Mouse (Mus musculus) midbrain, embryonic 16.5 days (tissue): ENCODE results near the gene Vmn2r83. TPM values are rescaled to one million over a fixed set of nuclear protein-coding genes. Genes with fewer than 3 reads are reported as not detected.
"Not testable (repeated sequence)": the region's sequence is repeated elsewhere in the genome, so short reads cannot be mapped to it uniquely, and the experiment has no call there.

Source experiments
- ATAC-seq: fragments of 200-750 bp; cut with Nextera tagmentation; 2 replicates; pipeline ENCODE4 v1.8.0; 2017; ENCODE audit warnings: moderate TSS enrichment
- H3K27ac ChIP-seq: fragments of 300-500 bp; sonication (generic); 2 replicates; pipeline ENCODE4 v1.5.1; 2014; ENCODE audit warnings: mild to moderate bottlenecking, low read length, mixed read lengths
- H3K27me3 ChIP-seq: fragments of 300-500 bp; sonication (generic); 2 replicates; pipeline ENCODE4 v1.6.1; 2014; ENCODE audit warnings: low read depth, low read length, mixed read lengths; ENCODE audit not compliant: control insufficient read depth, insufficient read depth
- H3K36me3 ChIP-seq: fragments of 300-500 bp; sonication (generic); 2 replicates; pipeline ENCODE4 v1.6.1; 2014; ENCODE audit warnings: mild to moderate bottlenecking, low read length, moderate library complexity, mixed read lengths; ENCODE audit not compliant: control insufficient read depth, insufficient read depth
- H3K4me1 ChIP-seq: fragments of 300-500 bp; sonication (generic); 2 replicates; pipeline ENCODE4 v1.6.1; 2014; ENCODE audit warnings: mild to moderate bottlenecking, low read length, mixed read lengths; ENCODE audit not compliant: control insufficient read depth, insufficient read depth
- H3K4me2 ChIP-seq: fragments of 300-500 bp; sonication (generic); 2 replicates; pipeline ENCODE4 v1.6.1; 2014; ENCODE audit warnings: mild to moderate bottlenecking, low read length, mixed read lengths
- H3K4me3 ChIP-seq: fragments of 300-500 bp; sonication (generic); 2 replicates; pipeline ENCODE4 v1.5.1; 2014; ENCODE audit warnings: low read depth, mild to moderate bottlenecking, low read length, moderate library complexity, mixed read lengths
- H3K9ac ChIP-seq: fragments of 300-500 bp; sonication (generic); 2 replicates; pipeline ENCODE4 v1.6.1; 2014; ENCODE audit warnings: low read depth, low read length, mixed read lengths
- H3K9me3 ChIP-seq: fragments of 300-500 bp; sonication (generic); replicated peaks from 2 replicates; pipeline ENCODE4 v1.6.1; 2014; ENCODE audit warnings: mild to moderate bottlenecking, low read length, mixed read lengths; ENCODE audit not compliant: control insufficient read depth, poor library complexity, severe bottlenecking
- WGBS: fragments of 180-500 bp; shearing (Covaris S2); extraction: QIAGEN DNeasy Blood & Tissue Kit; methylation state at CpG from one replicate; pipeline ENCODE4 v1.1.7; 2014; 5-methylcytosine and 5-hydroxymethylcytosine counted together
- polyA plus RNA-seq: library from polyadenylated mRNA; unstranded; fragments of >200 nt; fragmentation: Nextera tagmentation; extraction: Ambion mirVana; gene quantifications from 2 replicates; pipeline ENCODE4 v1.2.1, GENCODE M21; 2015

Gene Vmn2r83
- polyA plus RNA-seq, result 0.10 TPM in 1 of 2 replicates, not detected in the other

GRCm38 (mm10) chr10:79468431-79468830 lies at the start of gene Vmn2r83:
Gene Vmn2r83 (plus strand): TSS chr10:79468731.
- H3K27me3 ChIP-seq, result no peaks in the 10 kb centered on the region
- no peak within 1 kb of the TSS for H3K27ac ChIP-seq
- H3K9me3 ChIP-seq, result no peaks in the 10 kb centered on the region
- no peak for ATAC-seq
- no peaks in the 10 kb centered on the region for H3K4me1 ChIP-seq
- H3K4me2 ChIP-seq, result no peak within 1 kb of the TSS
- H3K36me3 ChIP-seq, result no peaks in the 10 kb centered on the region
- H3K9ac ChIP-seq, result no peak within 1 kb of the TSS
- H3K4me3 ChIP-seq, result no peak within 1 kb of the TSS

DNA sequence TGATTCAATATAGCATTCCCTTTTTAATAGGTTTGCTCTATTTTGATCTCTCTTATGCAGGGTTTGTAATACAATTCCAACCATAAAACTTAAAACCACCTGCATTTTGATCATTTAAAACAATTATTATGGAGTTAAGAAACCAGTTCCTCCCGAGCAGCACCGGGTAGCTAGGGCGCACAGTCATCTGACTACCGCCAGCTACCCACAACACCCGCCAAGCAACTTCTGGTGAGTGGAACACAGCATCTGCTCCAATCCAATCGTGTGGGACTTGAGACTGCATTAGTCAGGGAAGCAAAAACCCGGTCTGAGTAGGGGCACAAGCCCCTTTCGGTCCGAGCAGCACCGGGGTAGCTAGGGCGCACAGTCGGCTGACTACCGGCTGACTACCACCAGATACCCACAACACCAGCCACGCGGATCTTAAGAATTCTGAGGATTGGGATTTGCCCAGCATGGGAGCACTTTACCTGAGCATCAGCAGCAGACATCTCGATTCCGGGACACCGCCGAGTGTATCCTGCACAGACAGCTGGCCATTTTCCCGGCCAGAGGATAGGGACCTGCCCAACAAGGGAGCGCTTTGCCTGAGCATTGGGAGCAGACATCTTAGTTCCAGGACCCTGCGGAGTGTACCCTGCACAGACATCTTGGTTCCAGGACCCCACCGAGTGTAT lies 33.2 kb upstream of the Vmn2r83 start:
- H3K27ac ChIP-seq, H3K4me1 ChIP-seq, H3K27me3 ChIP-seq, H3K9ac ChIP-seq, ATAC-seq, H3K36me3 ChIP-seq, H3K9me3 ChIP-seq, H3K4me3 ChIP-seq, H3K4me2 ChIP-seq: not testable (repeated sequence)
- 87% methylated on average over 23 of the region's 23 CpGs for WGBS

DNA sequence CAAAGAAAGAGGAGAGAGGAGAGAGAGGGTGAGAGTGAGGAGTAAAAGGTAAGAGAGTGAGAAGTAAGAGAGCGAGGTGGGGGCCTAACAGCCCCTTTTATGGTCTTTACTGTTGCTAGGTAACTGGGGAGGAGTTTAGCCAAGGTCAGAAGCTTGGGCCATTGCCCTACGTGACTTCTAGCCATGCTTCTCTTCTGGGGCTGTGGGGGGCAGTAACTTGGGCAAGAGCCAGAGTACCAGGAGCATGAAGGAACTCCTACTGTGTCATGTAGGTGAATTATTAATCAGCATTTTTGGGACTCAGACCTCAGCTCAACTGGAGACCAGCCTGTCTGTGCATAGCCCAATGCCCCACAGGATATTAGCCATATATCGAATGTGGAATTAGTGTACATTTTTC lies 27.4 kb downstream of the Vmn2r83 start:
- no peaks in the 10 kb centered on the region for H3K36me3 ChIP-seq
- H3K4me2 ChIP-seq, result no peak overlapping the region
- ATAC-seq, result no peak
- 56% methylated on average over 3 of the region's 3 CpGs for WGBS
- no peaks in the 10 kb centered on the region for H3K4me1 ChIP-seq
- no peak overlapping the region for H3K4me3 ChIP-seq
- no peak overlapping the region for H3K27ac ChIP-seq
- H3K9me3 ChIP-seq, result peaks cover 3% of the 10 kb centered on the region; the same call in 1 of the 2 replicates
- H3K27me3 ChIP-seq, result no peaks in the 10 kb centered on the region
- no peak overlapping the region for H3K9ac ChIP-seq

- H3K4me3 ChIP-seq, result no peak overlapping the region
- no peak overlapping the region for H3K9ac ChIP-seq
- 56% methylated on average over 2 of the region's 2 CpGs for WGBS
- H3K36me3 ChIP-seq, result no peaks in the 10 kb centered on the region
- H3K27ac ChIP-seq, result no peak overlapping the region
- ATAC-seq, result no peak
- H3K9me3 ChIP-seq, result peaks cover 3% of the 10 kb centered on the region; the same call in 1 of the 2 replicates
- no peaks in the 10 kb centered on the region for H3K27me3 ChIP-seq
- no peak overlapping the region for H3K4me2 ChIP-seq
- H3K4me1 ChIP-seq, result no peaks in the 10 kb centered on the region
Observed at GRCm38 (mm10) chr10:79496701-79497288, 28.3 kb downstream of the Vmn2r83 start.

DNA sequence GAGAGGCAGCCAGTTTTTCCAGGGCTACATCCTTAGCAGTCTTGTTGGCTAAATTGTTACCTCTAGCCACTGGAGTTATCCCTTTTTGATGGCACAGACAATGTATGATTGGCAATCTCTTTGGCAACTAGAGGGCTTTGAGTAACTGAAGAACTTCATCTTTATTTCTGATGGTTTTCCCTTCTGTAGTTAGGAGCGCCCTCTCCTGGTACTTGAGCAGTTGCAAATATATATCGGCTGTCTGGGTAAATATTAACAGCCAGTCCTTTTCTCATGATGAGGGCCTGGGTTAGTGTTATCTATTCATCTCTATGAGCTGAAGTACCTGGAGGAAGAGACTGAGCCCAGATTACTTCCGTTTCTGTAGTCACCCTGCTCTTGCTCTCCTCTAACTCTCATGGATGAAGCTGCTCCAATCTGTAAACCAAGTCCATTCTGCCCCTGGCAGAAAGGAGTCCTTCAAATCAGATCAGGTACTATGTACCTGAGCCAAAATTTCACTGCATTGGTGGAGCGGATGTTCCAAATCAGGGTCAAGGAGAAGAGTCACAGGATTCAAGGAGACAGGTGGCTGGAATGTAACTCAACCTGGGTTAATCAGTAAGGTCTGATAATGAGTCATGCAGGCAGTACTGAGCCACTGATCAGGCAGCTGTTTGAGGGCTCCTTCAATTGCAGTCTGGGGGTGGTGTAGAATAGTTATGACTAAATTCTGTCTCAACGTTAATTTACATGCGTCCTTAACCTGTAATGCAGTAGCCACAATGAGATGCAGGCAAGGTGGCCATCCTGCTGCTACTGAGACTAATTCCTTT lies 34.5 kb downstream of the Vmn2r83 start:
- no peak for ATAC-seq
- no peaks in the 10 kb centered on the region for H3K36me3 ChIP-seq
- no peaks in the 10 kb centered on the region for H3K27me3 ChIP-seq
- peaks cover 3% of the 10 kb centered on the region; the same call in 1 of the 2 replicates for H3K9me3 ChIP-seq
- no peak overlapping the region for H3K4me3 ChIP-seq
- H3K4me1 ChIP-seq, result no peaks in the 10 kb centered on the region
- no peak overlapping the region for H3K9ac ChIP-seq
- no peak overlapping the region for H3K4me2 ChIP-seq
- H3K27ac ChIP-seq, result no peak overlapping the region
- 62% methylated on average over 6 of the region's 6 CpGs for WGBS

- Histone ChIP-seq H3K9me3 (no peaks in the 10 kb centered on the region), H3K27ac (no peak overlapping the region), H3K27me3 (no peaks in the 10 kb centered on the region), H3K4me2 (no peak overlapping the region), H3K9ac (no peak overlapping the region), H3K4me1 (no peaks in the 10 kb centered on the region), H3K36me3 (no peaks in the 10 kb centered on the region), H3K4me3 (no peak overlapping the region)
- WGBS, result 88% methylated on average over 2 of the region's 2 CpGs
- no peak for ATAC-seq
Observed at GRCm38 (mm10) chr10:79506709-79507108, 38.2 kb downstream of the Vmn2r83 start.

GRCm38 (mm10) chr10:79524433-79524832 lies 55.9 kb downstream of the Vmn2r83 start:
- Histone ChIP-seq H3K27ac (no peak overlapping the region), H3K4me3 (no peak overlapping the region), H3K27me3 (no peaks in the 10 kb centered on the region), H3K4me2 (no peak overlapping the region), H3K9me3 (no peaks in the 10 kb centered on the region), H3K4me1 (no peaks in the 10 kb centered on the region), H3K36me3 (no peaks in the 10 kb centered on the region; the same call in 1 of the 2 replicates), H3K9ac (no peak overlapping the region)
- 100% methylated on average over 1 of the region's 1 CpGs for WGBS
- no peak for ATAC-seq

DNA sequence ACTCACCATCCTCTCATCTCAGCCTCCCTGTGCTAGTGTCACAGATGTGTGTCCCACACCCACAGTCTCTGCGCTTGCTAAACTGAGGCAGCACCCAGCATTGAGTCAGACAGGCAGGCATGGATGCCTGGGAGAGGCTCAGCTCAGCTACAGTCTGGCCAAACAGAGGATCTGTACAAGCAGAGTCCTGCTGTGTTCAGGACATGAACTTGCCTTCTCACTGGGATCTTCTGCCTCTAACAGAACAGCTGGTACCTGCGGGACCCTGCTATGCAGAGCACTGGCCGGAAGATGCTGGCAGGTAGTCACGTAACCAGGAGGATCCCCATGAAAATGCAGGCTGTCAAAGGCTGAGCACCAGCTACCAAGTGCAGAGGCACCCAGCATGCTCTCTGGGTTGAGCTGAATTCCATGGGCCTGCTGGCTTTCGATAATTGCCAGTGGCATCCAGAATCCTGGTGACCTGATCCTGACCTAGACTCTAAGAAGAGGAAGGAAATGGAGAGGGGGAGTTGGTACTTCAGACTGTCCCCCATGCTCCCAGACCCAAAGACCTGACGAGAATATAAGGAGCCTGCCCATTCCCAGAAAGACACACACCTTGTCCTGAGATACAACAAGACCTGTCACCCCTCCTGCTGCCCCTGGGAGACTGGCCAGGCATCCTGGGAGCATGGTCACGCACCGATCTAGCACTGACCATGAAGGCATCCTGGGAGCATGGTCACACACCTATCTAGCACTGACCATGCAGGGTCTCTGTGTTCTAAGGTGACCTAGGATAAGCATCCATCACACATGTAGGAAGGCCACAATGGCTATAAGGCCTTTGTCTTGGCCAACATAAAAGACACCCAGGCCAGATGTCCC lies 57.2 kb downstream of the Vmn2r83 start:
- Histone ChIP-seq H3K9me3 (no peaks in the 10 kb centered on the region), H3K9ac (no peak overlapping the region), H3K4me1 (no peaks in the 10 kb centered on the region), H3K36me3 (no peaks in the 10 kb centered on the region; the same call in 1 of the 2 replicates), H3K27ac (no peak overlapping the region), H3K4me2 (no peak overlapping the region), H3K4me3 (no peak overlapping the region), H3K27me3 (no peaks in the 10 kb centered on the region)
- ATAC-seq, result no peak
- 93% methylated on average over 8 of the region's 8 CpGs for WGBS
